Mouse (Mus musculus) kidney, adult 9 months (tissue): ENCODE results near the gene Tspyl4.
A peak's percentile ranks its signal among the peaks of the same experiment; 100 is the strongest.

Experiments
- DNase-seq: peaks from one replicate; pipeline ENCODE4 v3.0.0; 2022

The Tspyl4 gene

DNA sequence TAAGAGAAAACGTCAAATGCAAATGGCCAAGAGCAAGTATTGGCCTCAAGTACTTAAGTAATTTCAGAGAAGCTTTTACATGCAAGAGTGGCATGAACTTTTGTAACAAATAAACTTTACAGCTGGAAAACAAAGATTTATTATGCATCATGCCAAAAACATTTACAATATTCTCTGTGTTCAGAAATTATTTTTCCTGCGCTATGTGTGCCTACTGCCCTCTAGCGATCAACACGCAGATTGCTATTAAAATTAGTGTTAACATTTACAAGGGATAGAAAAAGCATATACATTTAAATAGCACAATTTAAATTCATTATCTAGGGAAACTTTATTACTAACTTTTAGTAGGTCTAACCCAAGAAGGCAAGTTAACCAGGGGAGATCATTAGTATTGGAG lies 29.5 kb downstream of the Tspyl4 start:
- DNase-seq, result no peak

DNA sequence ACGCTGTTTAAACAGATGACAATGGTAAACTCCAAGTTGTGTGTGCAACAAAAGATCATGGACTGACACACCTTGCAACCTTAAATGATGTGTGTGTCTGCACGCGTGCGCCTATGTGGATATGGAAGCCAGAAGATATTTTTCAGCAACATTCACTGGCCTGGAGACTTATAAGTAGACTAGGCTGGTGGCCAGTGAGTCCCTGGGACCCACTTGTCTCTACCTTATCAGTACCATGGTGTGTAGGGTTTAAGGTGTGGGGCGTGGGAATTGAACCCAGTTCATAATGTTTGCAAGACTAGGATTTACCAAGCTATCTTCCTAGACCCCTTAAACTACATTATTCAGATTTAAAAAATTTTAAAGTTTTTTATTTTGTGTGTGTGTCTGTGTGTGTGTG lies 29.9 kb downstream of the Tspyl4 start:
- DNase-seq, result no peak

GRCm38 (mm10) chr10:34328310-34328709 lies 31.1 kb downstream of the Tspyl4 start:
- DNase-seq, result peak; percentile 45

GRCm38 (mm10) chr10:34341014-34341413 lies 43.8 kb downstream of the Tspyl4 start:
- DNase-seq, result no peak

GRCm38 (mm10) chr10:34341886-34342285 lies 44.6 kb downstream of the Tspyl4 start:
- DNase-seq, result no peak
